ENCODE assay signal across 8 mouse cellular contexts in genomic region chr15:80256656-80257601, GRCm38 (mm10). TPM values are rescaled to one million over a fixed set of nuclear protein-coding genes. Genes with fewer than 3 reads are reported as not detected.
A peak's percentile ranks its signal among the peaks of the same experiment; 100 is the strongest.
DNase-seq lines count a peak whose midpoint lies in the region; ATAC-seq and TF ChIP-seq lines count a peak whose summit lies in the region.

No protein-coding gene starts in this region.

- no peaks in the 10 kb centered on the region for H3K27me3 ChIP-seq in cerebellum, adult 2 months (ENCODE audit: control insufficient read depth, insufficient read depth, low read length)
- no peaks in the 10 kb centered on the region for H3K27me3 ChIP-seq in thymus, adult 2 months (ENCODE audit: control insufficient read depth, insufficient read depth, low read length)
- no peaks in the 10 kb centered on the region for H3K27me3 ChIP-seq in limb, embryonic 15.5 days

- H3K36me3 ChIP-seq in thymus, adult 2 months (ENCODE audit: control insufficient read depth, insufficient read depth, low read length) = peaks cover 17% of the 10 kb centered on the region
- H3K36me3 ChIP-seq in limb, embryonic 15.5 days = peaks cover 43% of the 10 kb centered on the region

- ATAC-seq in limb, embryonic 15.5 days (ENCODE audit: insufficient number of reproducible peaks, low FRiP score, low TSS enrichment, low read depth) = no peak

- 24% methylated on average over 12 of the region's 12 CpGs for WGBS in cerebellum, adult 2 months
- WGBS in thymus, adult 2 months = 77% methylated on average over 12 of the region's 12 CpGs
- 62% methylated on average over 12 of the region's 12 CpGs for WGBS in limb, embryonic 15.5 days

- peak in 1 of 2 experiments; percentile 23 for DNase-seq in cerebellum, adult 2 months
- no peak for DNase-seq in cerebellum, adult 11-12 months
- no peak for DNase-seq in thymus, adult 2 months
- no peak for DNase-seq in thymus, postnatal 0 days (ENCODE audit: low spot score)
- no peak for DNase-seq in natural killer cell, adult 2 months (ENCODE audit: low spot score in 2 of 2)
- DNase-seq in cerebellum, postnatal 36 days = no peak
- no peak for DNase-seq in adrenal gland, adult 8-10 months

- H3K9ac ChIP-seq in limb, embryonic 15.5 days = peak overlapping the region; percentile 100

- peak overlapping the region; percentile 80 for H3K4me3 ChIP-seq in cerebellum, adult 2 months (replicated peaks; ENCODE audit: insufficient read depth, low read depth, low read length)
- peak overlapping the region; percentile 88 for H3K4me3 ChIP-seq in thymus, adult 2 months (ENCODE audit: control insufficient read depth, insufficient read depth, low read length)
- peak overlapping the region; percentile 97 for H3K4me3 ChIP-seq in limb, embryonic 15.5 days

- H3K4me1 ChIP-seq in cerebellum, adult 2 months (ENCODE audit: control insufficient read depth, insufficient read depth, low read length) = peaks cover 21% of the 10 kb centered on the region
- H3K4me1 ChIP-seq in thymus, adult 2 months (replicated peaks; ENCODE audit: control insufficient read depth, insufficient read depth, low read length) = peaks cover 17% of the 10 kb centered on the region
- H3K4me1 ChIP-seq in limb, embryonic 15.5 days = peaks cover 41% of the 10 kb centered on the region

- no peak for TF ChIP-seq CTCF in cerebellum, adult 2 months (IDR thresholded peaks at IDR 0.05; ENCODE audit: borderline replicate concordance, insufficient read depth, low read depth, low read length)
- no peak for TF ChIP-seq CTCF in thymus, adult 2 months (IDR thresholded peaks at IDR 0.05; ENCODE audit: borderline replicate concordance, control insufficient read depth, extremely low read depth, insufficient read depth, low read length, poor library complexity)

- peak overlapping the region; percentile 85 for H3K4me2 ChIP-seq in limb, embryonic 15.5 days

- H3K27ac ChIP-seq in cerebellum, adult 2 months (ENCODE audit: insufficient read depth, low read length) = 0 out of 2 replicates have a peak overlapping the region, but pooled peaks have one; percentile 75
- H3K27ac ChIP-seq in thymus, adult 2 months (ENCODE audit: control insufficient read depth, insufficient read depth, low read length) = no peak overlapping the region; the same call in 1 of the 2 replicates
- peak overlapping the region; percentile 99 for H3K27ac ChIP-seq in limb, embryonic 15.5 days

- H3K9me3 ChIP-seq in limb, embryonic 15.5 days = no peaks in the 10 kb centered on the region

- TF ChIP-seq POLR2A in cerebellum, adult 2 months (IDR thresholded peaks at IDR 0.05; ENCODE audit: borderline replicate concordance, insufficient read depth, low read length) = no peak
- TF ChIP-seq POLR2A in thymus, adult 2 months (IDR thresholded peaks at IDR 0.05; ENCODE audit: control insufficient read depth, extremely low read depth, insufficient read depth, low read length, poor library complexity) = no peak

RNA-seq across cellular contexts. Expression of gene Atf4, which starts 1.9 kb away (rescaled TPM):
- polyA plus RNA-seq in cerebellum, adult 2 months (2012; rRNA removed) = 216 and 242 TPM in 2 replicates
- polyA plus RNA-seq in thymus, adult 2 months (2012; rRNA removed) = 169 and 179 TPM in 2 replicates
- polyA plus RNA-seq in thymus, postnatal 0 days (2015; fragmentation: Nextera tagmentation; extraction: Ambion mirVana) = 103 and 106 TPM in 2 replicates
- polyA plus RNA-seq in limb, embryonic 15.5 days (2015; fragmentation: Nextera tagmentation; extraction: Ambion mirVana) = 145 and 160 TPM in 2 replicates
- 100 to 1,000 TPM; 141 to 245 (median 164) TPM for total RNA-seq in adrenal gland, adult 8-10 months (2022)

RNA-seq across cellular contexts. Expression of gene Rps19bp1, which starts 7.2 kb away (rescaled TPM):
- polyA plus RNA-seq in cerebellum, adult 2 months (2012; rRNA removed) = 34.3 and 38.6 TPM in 2 replicates
- polyA plus RNA-seq in thymus, adult 2 months (2012; rRNA removed) = 22.5 and 25.0 TPM in 2 replicates
- 56.7 and 58.4 TPM in 2 replicates for polyA plus RNA-seq in thymus, postnatal 0 days (2015; fragmentation: Nextera tagmentation; extraction: Ambion mirVana)
- polyA plus RNA-seq in limb, embryonic 15.5 days (2015; fragmentation: Nextera tagmentation; extraction: Ambion mirVana) = 47.9 and 57.0 TPM in 2 replicates
- 10 to 100 TPM; 32.7 to 41.0 (median 38.4) TPM for total RNA-seq in adrenal gland, adult 8-10 months (2022)

RNA-seq across cellular contexts. Expression of gene AC140267.1, which starts 21.3 kb away (rescaled TPM):
- not detected in 2 replicates for polyA plus RNA-seq in cerebellum, adult 2 months (2012; rRNA removed)
- polyA plus RNA-seq in thymus, adult 2 months (2012; rRNA removed) = not detected in 2 replicates
- polyA plus RNA-seq in thymus, postnatal 0 days (2015; fragmentation: Nextera tagmentation; extraction: Ambion mirVana) = not detected in 2 replicates
- not detected in 2 replicates for polyA plus RNA-seq in limb, embryonic 15.5 days (2015; fragmentation: Nextera tagmentation; extraction: Ambion mirVana)
- 10 to 100 TPM in 3 of 4 experiments, 1 to 10 TPM in 1; 8.7 to 29.0 (median 17.7) TPM for total RNA-seq in adrenal gland, adult 8-10 months (2022)

RNA-seq across cellular contexts. Expression of gene Mief1, which starts 23.1 kb away (rescaled TPM):
- polyA plus RNA-seq in cerebellum, adult 2 months (2012; rRNA removed) = 18.4 and 19.6 TPM in 2 replicates
- polyA plus RNA-seq in thymus, adult 2 months (2012; rRNA removed) = 32.7 and 36.3 TPM in 2 replicates
- polyA plus RNA-seq in thymus, postnatal 0 days (2015; fragmentation: Nextera tagmentation; extraction: Ambion mirVana) = 25.3 and 27.7 TPM in 2 replicates
- 25.6 and 27.7 TPM in 2 replicates for polyA plus RNA-seq in limb, embryonic 15.5 days (2015; fragmentation: Nextera tagmentation; extraction: Ambion mirVana)
- 10 to 100 TPM; 44.4 to 49.4 (median 48.5) TPM for total RNA-seq in adrenal gland, adult 8-10 months (2022)

RNA-seq across cellular contexts. Expression of gene Cacna1i, which starts 30.1 kb away (rescaled TPM):
- polyA plus RNA-seq in cerebellum, adult 2 months (2012; rRNA removed) = 20.8 and 22.0 TPM in 2 replicates
- polyA plus RNA-seq in thymus, adult 2 months (2012; rRNA removed) = 0.30 and 0.42 TPM in 2 replicates
- polyA plus RNA-seq in thymus, postnatal 0 days (2015; fragmentation: Nextera tagmentation; extraction: Ambion mirVana) = 0.01 and 0.03 TPM in 2 replicates
- 0.02 and 0.06 TPM in 2 replicates for polyA plus RNA-seq in limb, embryonic 15.5 days (2015; fragmentation: Nextera tagmentation; extraction: Ambion mirVana)
- total RNA-seq in adrenal gland, adult 8-10 months (2022) = 1 to 10 TPM in 1 of 4 experiments, under 1 TPM in 3; 0.32 to 1.0 (median 0.77) TPM
